ENCODE assay signal across 17 mouse cellular contexts in genomic region chr5:81556008-81556407, GRCm38 (mm10).
DNase-seq lines count a peak whose midpoint lies in the region; ATAC-seq and TF ChIP-seq lines count a peak whose summit lies in the region.
"Had no signal": no experiment of that assay in that cellular context is flagged by ENCODE, and none has a peak within 500 bp of the region (broad histone marks: within the 10 kb centered on the region; RNA-seq: fewer than 3 reads in every experiment).

No protein-coding gene starts in this region.

- no peaks in the 10 kb centered on the region for H3K9me3 ChIP-seq in forebrain, embryonic 13.5 days (replicated peaks)
- no peaks in the 10 kb centered on the region for H3K9me3 ChIP-seq in midbrain, embryonic 10.5 days (replicated peaks)
- H3K9me3 ChIP-seq in kidney, embryonic 16.5 days (ENCODE audit: low read length): no peaks in the 10 kb centered on the region
- H3K9me3 ChIP-seq: heart, embryonic 13.5 days; hindbrain, embryonic 15.5 days; liver, embryonic 13.5 days; megakaryocyte, embryonic 14.5 days had no signal

- no peak overlapping the region for H3K4me2 ChIP-seq in forebrain, embryonic 13.5 days
- H3K4me2 ChIP-seq in kidney, embryonic 16.5 days (replicated peaks; ENCODE audit: low read depth, low read length): no peak overlapping the region
- H3K4me2 ChIP-seq: heart, embryonic 13.5 days; hindbrain, embryonic 15.5 days; liver, embryonic 13.5 days had no signal

- no peak for TF ChIP-seq POLR2A in testis, adult 2 months (IDR thresholded peaks at IDR 0.05; ENCODE audit: control insufficient read depth, low read depth, low read length)

- peak; percentile 55; the same call in 1 of the 2 replicates for ATAC-seq in forebrain, embryonic 13.5 days
- ATAC-seq in kidney, embryonic 16.5 days (ENCODE audit: low FRiP score, low TSS enrichment): no peak

- peaks cover 2% of the 10 kb centered on the region for H3K4me1 ChIP-seq in testis, adult 2 months (ENCODE audit: control insufficient read depth, insufficient read depth, low read length)
- no peaks in the 10 kb centered on the region for H3K4me1 ChIP-seq in forebrain, embryonic 13.5 days
- peaks cover 4% of the 10 kb centered on the region; the same call in 1 of the 2 replicates for H3K4me1 ChIP-seq in midbrain, embryonic 10.5 days
- no peaks in the 10 kb centered on the region for H3K4me1 ChIP-seq in kidney, embryonic 16.5 days (ENCODE audit: insufficient read depth, low read length)
- H3K4me1 ChIP-seq: heart, embryonic 13.5 days; hindbrain, embryonic 15.5 days; liver, embryonic 13.5 days; megakaryocyte, embryonic 14.5 days had no signal

- H3K4me3 ChIP-seq in testis, adult 2 months (ENCODE audit: control insufficient read depth, low read depth, low read length): peak overlapping the region; percentile 36; the same call in 1 of the 2 replicates
- no peak overlapping the region for H3K4me3 ChIP-seq in forebrain, embryonic 13.5 days
- no peak overlapping the region for H3K4me3 ChIP-seq in midbrain, embryonic 10.5 days
- H3K4me3 ChIP-seq in kidney, embryonic 16.5 days (ENCODE audit: low read length): no peak overlapping the region
- H3K4me3 ChIP-seq: heart, embryonic 13.5 days; hindbrain, embryonic 15.5 days; liver, embryonic 13.5 days; megakaryocyte, embryonic 14.5 days had no signal

- no peak for TF ChIP-seq CTCF in testis, adult 2 months (IDR thresholded peaks at IDR 0.05; ENCODE audit: control insufficient read depth, insufficient read depth, insufficient replicate concordance, low read depth, low read length)

- no peaks in the 10 kb centered on the region for H3K36me3 ChIP-seq in testis, adult 2 months (ENCODE audit: control insufficient read depth, insufficient read depth, low read length)
- no peaks in the 10 kb centered on the region for H3K36me3 ChIP-seq in forebrain, embryonic 13.5 days (ENCODE audit: poor library complexity, severe bottlenecking)
- no peaks in the 10 kb centered on the region for H3K36me3 ChIP-seq in midbrain, embryonic 10.5 days
- H3K36me3 ChIP-seq in kidney, embryonic 16.5 days (ENCODE audit: insufficient read depth, low read length): no peaks in the 10 kb centered on the region
- H3K36me3 ChIP-seq: heart, embryonic 13.5 days; hindbrain, embryonic 15.5 days; liver, embryonic 13.5 days had no signal

- H3K27ac ChIP-seq in testis, adult 2 months (ENCODE audit: control insufficient read depth, insufficient read depth, low read depth, low read length): no peak overlapping the region
- H3K27ac ChIP-seq in forebrain, embryonic 13.5 days: no peak overlapping the region
- no peak overlapping the region for H3K27ac ChIP-seq in midbrain, embryonic 10.5 days (replicated peaks)
- H3K27ac ChIP-seq in kidney, embryonic 16.5 days (ENCODE audit: low read length): no peak overlapping the region
- H3K27ac ChIP-seq: heart, embryonic 13.5 days; hindbrain, embryonic 15.5 days; liver, embryonic 13.5 days had no signal

- WGBS in forebrain, embryonic 13.5 days: 67% methylated on average over 8 of the region's 8 CpGs
- 80% methylated on average over 8 of the region's 8 CpGs for WGBS in midbrain, embryonic 10.5 days
- 80% methylated on average over 8 of the region's 8 CpGs for WGBS in kidney, embryonic 16.5 days

- intact Hi-C loops in left cerebral cortex, postnatal 25 days (cut with DNase I): no loop called here

- H3K27me3 ChIP-seq in testis, adult 2 months (ENCODE audit: control insufficient read depth, insufficient read depth, low read length): no peaks in the 10 kb centered on the region
- no peaks in the 10 kb centered on the region for H3K27me3 ChIP-seq in forebrain, embryonic 13.5 days
- H3K27me3 ChIP-seq in midbrain, embryonic 10.5 days (ENCODE audit: low read depth, poor library complexity, severe bottlenecking): no peaks in the 10 kb centered on the region
- no peaks in the 10 kb centered on the region for H3K27me3 ChIP-seq in kidney, embryonic 16.5 days (ENCODE audit: insufficient read depth, low read length)
- H3K27me3 ChIP-seq: heart, embryonic 13.5 days; hindbrain, embryonic 15.5 days; liver, embryonic 13.5 days; megakaryocyte, embryonic 14.5 days had no signal

- DNase-seq in testis, postnatal 14 days (ENCODE audit: low spot score): no peak
- peak; percentile 13 for DNase-seq in midbrain, embryonic 10.5 days (ENCODE audit: low spot score)
- DNase-seq in left cerebral cortex, postnatal 25 days (ENCODE audit: low spot score in 2 of 2): no peak
- no peak for DNase-seq in gastrocnemius, postnatal 25 days
- DNase-seq: adrenal gland, adult 8-10 months; cerebellum, adult 8-10 months; kidney, adult 2 months; liver, embryonic 13.5 days; lung, postnatal 10 days; right cerebral cortex, postnatal 4 days; thymus, adult 18-20 months had no signal

- no peak overlapping the region for H3K9ac ChIP-seq in forebrain, embryonic 13.5 days
- H3K9ac ChIP-seq in kidney, embryonic 16.5 days (replicated peaks; ENCODE audit: low read length): no peak overlapping the region
- H3K9ac ChIP-seq: heart, embryonic 13.5 days; hindbrain, embryonic 15.5 days; liver, embryonic 13.5 days had no signal
